Mouse (Mus musculus) neural tube, embryonic 15.5 days (tissue): Measurements from ENCODE around the gene Parpbp. TPM values are rescaled to one million over a fixed set of nuclear protein-coding genes. Genes with fewer than 3 reads are reported as not detected.

Experiments used
- ATAC-seq: fragments of 200-750 bp; cut with Nextera tagmentation; 2 replicates; pipeline ENCODE4 v1.8.0; 2017; ENCODE audit warnings: mild to moderate bottlenecking, moderate TSS enrichment, moderate library complexity; ENCODE audit not compliant: low FRiP score
- H3K27ac ChIP-seq: fragments of 300-500 bp; sonication (generic); replicated peaks from 2 replicates; pipeline ENCODE4 v1.5.1; 2015; ENCODE audit warnings: mild to moderate bottlenecking, inconsistent platforms
- H3K27me3 ChIP-seq: fragments of 300-500 bp; sonication (generic); replicated peaks from 2 replicates; pipeline ENCODE4 v1.6.1; 2015; ENCODE audit warnings: inconsistent platforms
- H3K36me3 ChIP-seq: fragments of 300-500 bp; sonication (generic); 2 replicates; pipeline ENCODE4 v1.6.1; 2015; ENCODE audit warnings: inconsistent platforms
- H3K4me1 ChIP-seq: fragments of 300-500 bp; sonication (generic); 2 replicates; pipeline ENCODE4 v1.6.1; 2015; ENCODE audit warnings: inconsistent platforms
- H3K4me2 ChIP-seq: fragments of 300-500 bp; sonication (generic); 2 replicates; pipeline ENCODE4 v1.6.1; 2015; ENCODE audit warnings: inconsistent platforms, mild to moderate bottlenecking, moderate library complexity
- H3K4me3 ChIP-seq: fragments of 300-500 bp; sonication (generic); replicated peaks from 2 replicates; pipeline ENCODE4 v1.5.1; 2015; ENCODE audit warnings: mild to moderate bottlenecking, inconsistent platforms
- H3K9ac ChIP-seq: fragments of 300-500 bp; sonication (generic); replicated peaks from 2 replicates; pipeline ENCODE4 v1.6.1; 2015; ENCODE audit warnings: mild to moderate bottlenecking, inconsistent platforms
- H3K9me3 ChIP-seq: fragments of 300-500 bp; sonication (generic); replicated peaks from 2 replicates; pipeline ENCODE4 v1.6.1; 2016; ENCODE audit warnings: inconsistent platforms
- WGBS: fragments of 180-500 bp; shearing (Covaris S2); methylation state at CpG from one replicate; pipeline ENCODE4 v1.1.7; 2015; ENCODE audit warnings: mixed read lengths; 5-methylcytosine and 5-hydroxymethylcytosine counted together
- polyA plus RNA-seq: library from polyadenylated mRNA; unstranded; fragments of >200 nt; fragmentation: Nextera tagmentation; extraction: Ambion mirVana; gene quantifications from 2 replicates; pipeline ENCODE4 v1.2.1, GENCODE M21; 2015

Parpbp gene
- 1.9 and 3.1 TPM in 2 replicates for polyA plus RNA-seq

- Histone ChIP-seq H3K4me3 (peak within 1 kb of the TSS; percentile 93), H3K27me3 (no peaks in the 10 kb centered on the region), H3K27ac (no peak within 1 kb of the TSS), H3K36me3 (peaks cover 8% of the 10 kb centered on the region; the same call in 1 of the 2 replicates), H3K4me2 (peak within 1 kb of the TSS; percentile 94), H3K9me3 (no peaks in the 10 kb centered on the region), H3K9ac (peak within 1 kb of the TSS; percentile 74), H3K4me1 (peaks cover 19% of the 10 kb centered on the region)
- under 1% methylated on average over 53 of the region's 53 CpGs for WGBS
- ATAC-seq, result peak; percentile 99
Measured at GRCm38 (mm10) chr10:88146707-88147477, at the start of gene Parpbp, which contains the start of gene Nup37. Gene Parpbp, minus strand, starts transcription at chr10:88146941. Gene Nup37, plus strand, starts transcription at chr10:88146992.

GRCm38 (mm10) chr10:88167438-88168077 is 20.8 kb upstream of the Parpbp start:
- Histone ChIP-seq H3K9ac (no peak overlapping the region), H3K36me3 (peaks cover 5% of the 10 kb centered on the region; the same call in 1 of the 2 replicates), H3K4me2 (no peak overlapping the region), H3K4me3 (no peak overlapping the region), H3K27ac (no peak overlapping the region), H3K4me1 (no peaks in the 10 kb centered on the region), H3K27me3 (no peaks in the 10 kb centered on the region), H3K9me3 (no peaks in the 10 kb centered on the region)
- WGBS, result 80% methylated on average over 7 of the region's 7 CpGs
- ATAC-seq, result no peak

- H3K4me2 ChIP-seq, result no peak overlapping the region
Measured at GRCm38 (mm10) chr10:88166158-88166557, 19.4 kb upstream of the Parpbp start.

GRCm38 (mm10) chr10:88162676-88163075 is 15.9 kb upstream of the Parpbp start:
- Histone ChIP-seq H3K27me3 (no peaks in the 10 kb centered on the region), H3K4me3 (no peak overlapping the region), H3K4me1 (no peaks in the 10 kb centered on the region), H3K27ac (no peak overlapping the region), H3K9me3 (no peaks in the 10 kb centered on the region), H3K4me2 (no peak overlapping the region), H3K36me3 (peaks cover 25% of the 10 kb centered on the region), H3K9ac (no peak overlapping the region)
- no peak for ATAC-seq
- WGBS, result 88% methylated on average over 5 of the region's 5 CpGs

More at GRCm38 (mm10) chr10:88166158-88166557, 19.4 kb upstream of the Parpbp start:
- Histone ChIP-seq H3K27ac (no peak overlapping the region), H3K9ac (no peak overlapping the region), H3K9me3 (no peaks in the 10 kb centered on the region), H3K36me3 (peaks cover 11% of the 10 kb centered on the region), H3K4me3 (no peak overlapping the region), H3K4me1 (no peaks in the 10 kb centered on the region), H3K27me3 (no peaks in the 10 kb centered on the region)
- ATAC-seq, result no peak
- 93% methylated on average over 3 of the region's 3 CpGs for WGBS

- H3K9ac ChIP-seq, result no peak overlapping the region
- no peak overlapping the region for H3K4me3 ChIP-seq
- H3K27ac ChIP-seq, result no peak overlapping the region
- H3K9me3 ChIP-seq, result no peaks in the 10 kb centered on the region
- ATAC-seq, result no peak
- H3K4me1 ChIP-seq, result no peaks in the 10 kb centered on the region
- peaks cover 25% of the 10 kb centered on the region for H3K36me3 ChIP-seq
- no peak overlapping the region for H3K4me2 ChIP-seq
- H3K27me3 ChIP-seq, result no peaks in the 10 kb centered on the region
- WGBS, result 96% methylated on average over 2 of the region's 2 CpGs
Measured at GRCm38 (mm10) chr10:88162096-88162495, 15.4 kb upstream of the Parpbp start.

- H3K27ac ChIP-seq, result no peak overlapping the region
- H3K4me2 ChIP-seq, result no peak overlapping the region
- 94% methylated on average over 6 of the region's 6 CpGs for WGBS
- no peak overlapping the region for H3K9ac ChIP-seq
- peaks cover 33% of the 10 kb centered on the region for H3K36me3 ChIP-seq
- ATAC-seq, result no peak
- H3K27me3 ChIP-seq, result no peaks in the 10 kb centered on the region
- no peaks in the 10 kb centered on the region for H3K9me3 ChIP-seq
- H3K4me3 ChIP-seq, result no peak overlapping the region
- H3K4me1 ChIP-seq, result peaks cover 8% of the 10 kb centered on the region
Measured at GRCm38 (mm10) chr10:88151658-88152057, 4.9 kb upstream of the Parpbp start.

- Histone ChIP-seq H3K4me3 (no peak overlapping the region), H3K9ac (no peak overlapping the region), H3K4me2 (no peak overlapping the region), H3K27me3 (no peaks in the 10 kb centered on the region), H3K36me3 (peaks cover 33% of the 10 kb centered on the region), H3K27ac (no peak overlapping the region), H3K4me1 (peaks cover 19% of the 10 kb centered on the region), H3K9me3 (no peaks in the 10 kb centered on the region)
- 92% methylated on average over 4 of the region's 4 CpGs for WGBS
- ATAC-seq, result no peak
Measured at GRCm38 (mm10) chr10:88150381-88150780, 3.6 kb upstream of the Parpbp start.

- H3K4me2 ChIP-seq, result peak overlapping the region; percentile 94
- ATAC-seq, result no peak
- H3K36me3 ChIP-seq, result peaks cover 8% of the 10 kb centered on the region; the same call in 1 of the 2 replicates
- H3K4me1 ChIP-seq, result peaks cover 19% of the 10 kb centered on the region
- H3K27ac ChIP-seq, result no peak overlapping the region
- peak overlapping the region; percentile 93 for H3K4me3 ChIP-seq
- H3K9me3 ChIP-seq, result no peaks in the 10 kb centered on the region
- peak overlapping the region; percentile 74 for H3K9ac ChIP-seq
- H3K27me3 ChIP-seq, result no peaks in the 10 kb centered on the region
- WGBS, result 25% methylated on average over 7 of the region's 7 CpGs
Measured at GRCm38 (mm10) chr10:88146187-88146586, 554 bp downstream of the Parpbp start.

- Histone ChIP-seq H3K9ac (no peak overlapping the region), H3K9me3 (no peaks in the 10 kb centered on the region), H3K36me3 (no peaks in the 10 kb centered on the region), H3K4me1 (no peaks in the 10 kb centered on the region), H3K27ac (no peak overlapping the region), H3K4me2 (no peak overlapping the region), H3K27me3 (no peaks in the 10 kb centered on the region), H3K4me3 (no peak overlapping the region)
- WGBS, result 98% methylated on average over 16 of the region's 16 CpGs
- no peak for ATAC-seq
Measured at GRCm38 (mm10) chr10:88135630-88136029, 11.1 kb downstream of the Parpbp start.

- H3K9me3 ChIP-seq, result no peaks in the 10 kb centered on the region
- no peaks in the 10 kb centered on the region for H3K27me3 ChIP-seq
- H3K9ac ChIP-seq, result no peak overlapping the region
- H3K4me1 ChIP-seq, result no peaks in the 10 kb centered on the region
- H3K36me3 ChIP-seq, result no peaks in the 10 kb centered on the region
- no peak overlapping the region for H3K4me2 ChIP-seq
- ATAC-seq, result no peak
- H3K4me3 ChIP-seq, result no peak overlapping the region
- H3K27ac ChIP-seq, result no peak overlapping the region
Measured at GRCm38 (mm10) chr10:88119721-88120120, 27.0 kb downstream of the Parpbp start.

- H3K4me2 ChIP-seq, result no peak overlapping the region
- no peak overlapping the region for H3K4me3 ChIP-seq
- no peaks in the 10 kb centered on the region for H3K27me3 ChIP-seq
- H3K9ac ChIP-seq, result no peak overlapping the region
- ATAC-seq, result no peak
- no peaks in the 10 kb centered on the region for H3K36me3 ChIP-seq
- 78% methylated on average over 2 of the region's 2 CpGs for whole genome bisulfite sequencing
- no peaks in the 10 kb centered on the region for H3K9me3 ChIP-seq
- H3K4me1 ChIP-seq, result no peaks in the 10 kb centered on the region
- H3K27ac ChIP-seq, result no peak overlapping the region
Measured at GRCm38 (mm10) chr10:88113290-88113689, 33.5 kb downstream of the Parpbp start.

GRCm38 (mm10) chr10:88106169-88106568 is 40.6 kb downstream of the Parpbp start:
- no peaks in the 10 kb centered on the region for H3K36me3 ChIP-seq
- ATAC-seq, result no peak
- H3K4me3 ChIP-seq, result no peak overlapping the region

More at GRCm38 (mm10) chr10:88106169-88106568, 40.6 kb downstream of the Parpbp start:
- no peaks in the 10 kb centered on the region for H3K9me3 ChIP-seq
- H3K27me3 ChIP-seq, result no peaks in the 10 kb centered on the region
- no peak overlapping the region for H3K27ac ChIP-seq
- WGBS, result 91% methylated on average over 2 of the region's 2 CpGs
- no peak overlapping the region for H3K9ac ChIP-seq
- H3K4me1 ChIP-seq, result no peaks in the 10 kb centered on the region
- no peak overlapping the region for H3K4me2 ChIP-seq
